Mouse (Mus musculus) embryonic facial prominence, embryonic 15.5 days (tissue): ENCODE measurements around the gene 2210011C24Rik. TPM values are rescaled to one million over a fixed set of nuclear protein-coding genes. Genes with fewer than 3 reads are reported as not detected.

ENCODE experiments used
- ATAC-seq: fragments of 200-750 bp; cut with Nextera tagmentation; 2 replicates; pipeline ENCODE4 v1.8.0; 2017; ENCODE audit warnings: low read depth, moderate TSS enrichment; ENCODE audit not compliant: insufficient number of reproducible peaks, low FRiP score, low TSS enrichment
- H3K27ac ChIP-seq: fragments of 300-500 bp; sonication (generic); replicated peaks from 2 replicates; pipeline ENCODE4 v1.5.1; 2015; ENCODE audit warnings: mild to moderate bottlenecking, inconsistent platforms
- H3K27me3 ChIP-seq: fragments of 300-500 bp; sonication (generic); 2 replicates; pipeline ENCODE4 v1.6.1; 2015; ENCODE audit warnings: inconsistent platforms
- H3K36me3 ChIP-seq: fragments of 300-500 bp; sonication (generic); 2 replicates; pipeline ENCODE4 v1.6.1; 2015; ENCODE audit warnings: mild to moderate bottlenecking, inconsistent platforms
- H3K4me1 ChIP-seq: fragments of 300-500 bp; sonication (generic); 2 replicates; pipeline ENCODE4 v1.6.1; 2015; ENCODE audit warnings: inconsistent platforms
- H3K4me2 ChIP-seq: fragments of 300-500 bp; sonication (generic); replicated peaks from 2 replicates; pipeline ENCODE4 v1.6.1; 2015; ENCODE audit warnings: mild to moderate bottlenecking, inconsistent platforms
- H3K4me3 ChIP-seq: fragments of 300-500 bp; sonication (generic); replicated peaks from 2 replicates; pipeline ENCODE4 v1.5.1; 2015; ENCODE audit warnings: mild to moderate bottlenecking, inconsistent platforms
- H3K9ac ChIP-seq: fragments of 300-500 bp; sonication (generic); 2 replicates; pipeline ENCODE4 v1.6.1; 2015; ENCODE audit warnings: inconsistent platforms
- H3K9me3 ChIP-seq: fragments of 300-500 bp; sonication (generic); replicated peaks from 2 replicates; pipeline ENCODE4 v1.6.1; 2016; ENCODE audit warnings: inconsistent platforms
- WGBS: fragments of 180-500 bp; shearing (Covaris S2); methylation state at CpG from one replicate; pipeline ENCODE4 v1.1.7; 2015; 5-methylcytosine and 5-hydroxymethylcytosine counted together
- polyA plus RNA-seq: library from polyadenylated mRNA; unstranded; fragments of >200 nt; fragmentation: Nextera tagmentation; extraction: Ambion mirVana; gene quantifications from 2 replicates; pipeline ENCODE4 v1.2.1, GENCODE M21; 2015

Gene 2210011C24Rik
- polyA plus RNA-seq = 0.88 and 1.5 TPM in 2 replicates

GRCm38 (mm10) chr8:84011705-84012498 lies at the start of gene 2210011C24Rik:
TSS of gene 2210011C24Rik (minus strand) at chr8:84012171.
- 1% methylated on average over 44 of the region's 45 CpGs for WGBS
- peaks cover 32% of the 10 kb centered on the region for H3K4me1 ChIP-seq
- no peak for ATAC-seq
- H3K9ac ChIP-seq = peak within 1 kb of the TSS; percentile 35
- no peaks in the 10 kb centered on the region for H3K36me3 ChIP-seq
- H3K9me3 ChIP-seq = no peaks in the 10 kb centered on the region
- peak within 1 kb of the TSS; percentile 54 for H3K4me3 ChIP-seq
- H3K27me3 ChIP-seq = peaks cover 41% of the 10 kb centered on the region
- peak within 1 kb of the TSS; percentile 99 for H3K4me2 ChIP-seq
- H3K27ac ChIP-seq = no peak within 1 kb of the TSS

DNA sequence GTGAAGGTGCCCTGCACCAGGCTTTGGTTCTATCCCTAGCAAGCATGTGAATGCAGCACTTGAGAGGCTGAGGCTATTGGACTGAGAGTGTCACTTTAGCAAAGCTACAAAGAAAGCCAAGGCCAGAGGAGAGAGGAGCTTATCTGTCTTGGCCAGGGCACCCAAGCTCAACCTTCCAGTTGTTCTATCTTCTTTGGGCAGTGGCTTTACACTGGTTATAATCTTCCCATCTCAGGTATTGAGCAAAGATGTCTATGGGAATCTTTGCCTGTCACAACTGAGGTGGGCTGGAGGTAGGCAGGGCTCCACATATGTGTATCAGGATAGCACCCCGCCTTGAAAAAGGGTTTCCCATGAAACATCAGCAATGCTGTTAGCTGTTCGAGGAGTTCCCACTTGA lies 48.3 kb upstream of the 2210011C24Rik start:
- Histone ChIP-seq H3K27ac (no peak overlapping the region), H3K4me3 (no peak overlapping the region), H3K9ac (no peak overlapping the region), H3K9me3 (no peaks in the 10 kb centered on the region), H3K36me3 (no peaks in the 10 kb centered on the region), H3K4me2 (no peak overlapping the region), H3K27me3 (no peaks in the 10 kb centered on the region), H3K4me1 (no peaks in the 10 kb centered on the region)
- 84% methylated on average over 2 of the region's 2 CpGs for WGBS
- no peak for ATAC-seq

GRCm38 (mm10) chr8:84059226-84059625 lies 47.3 kb upstream of the 2210011C24Rik start:
- Histone ChIP-seq H3K4me2 (no peak overlapping the region), H3K27me3 (no peaks in the 10 kb centered on the region), H3K9me3 (no peaks in the 10 kb centered on the region), H3K27ac (no peak overlapping the region), H3K36me3 (no peaks in the 10 kb centered on the region), H3K4me1 (no peaks in the 10 kb centered on the region), H3K4me3 (no peak overlapping the region), H3K9ac (no peak overlapping the region)
- no peak for ATAC-seq
- 92% methylated on average over 2 of the region's 2 CpGs for WGBS

DNA sequence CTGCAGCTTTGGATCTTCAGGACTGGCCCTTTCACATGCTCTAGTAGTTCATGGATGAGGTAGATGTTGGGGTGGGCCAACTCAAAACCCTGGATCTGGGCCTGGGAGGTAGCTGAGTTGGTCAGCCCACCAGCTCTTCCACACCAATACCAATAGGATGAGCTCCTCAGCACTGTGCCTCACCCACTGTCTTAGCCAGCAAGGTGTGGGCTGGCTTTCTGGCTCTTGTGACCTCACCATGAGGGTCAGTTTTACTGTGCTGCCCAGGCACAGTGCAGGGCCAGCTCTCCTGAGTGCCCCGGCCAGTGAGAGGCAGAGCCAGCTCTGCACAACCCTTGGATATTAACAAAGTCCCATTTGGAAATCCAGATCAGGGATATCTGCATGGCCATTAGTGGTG lies 45.9 kb upstream of the 2210011C24Rik start:
- Histone ChIP-seq H3K27me3 (no peaks in the 10 kb centered on the region), H3K4me1 (no peaks in the 10 kb centered on the region), H3K9ac (no peak overlapping the region), H3K4me3 (no peak overlapping the region), H3K9me3 (no peaks in the 10 kb centered on the region), H3K36me3 (no peaks in the 10 kb centered on the region), H3K4me2 (no peak overlapping the region), H3K27ac (no peak overlapping the region)
- 91% methylated on average over 1 of the region's 1 CpGs for WGBS
- no peak for ATAC-seq

DNA sequence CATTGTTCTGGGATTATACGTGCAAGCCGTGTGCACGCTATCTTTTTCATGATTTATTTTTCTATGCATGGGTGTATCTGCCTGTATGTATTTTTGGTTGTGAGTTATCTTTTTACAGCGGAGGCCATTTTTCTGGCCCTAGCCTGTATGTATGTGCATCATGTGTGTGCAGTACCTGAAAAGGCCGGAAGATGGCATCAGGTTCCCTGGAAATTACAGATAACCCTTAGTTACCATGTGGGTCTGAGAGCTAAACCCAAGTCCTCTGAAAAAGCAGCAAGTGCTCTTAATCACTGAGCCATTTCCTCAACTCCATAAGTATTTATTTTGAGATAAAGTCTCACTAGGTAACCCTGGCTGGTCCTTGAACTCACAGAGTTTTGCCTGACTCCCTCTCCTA lies 41.3 kb upstream of the 2210011C24Rik start:
- Histone ChIP-seq H3K4me1 (no peaks in the 10 kb centered on the region), H3K4me2 (no peak overlapping the region), H3K9ac (no peak overlapping the region), H3K4me3 (no peak overlapping the region), H3K9me3 (no peaks in the 10 kb centered on the region), H3K27ac (no peak overlapping the region), H3K36me3 (no peaks in the 10 kb centered on the region), H3K27me3 (no peaks in the 10 kb centered on the region)
- 94% methylated on average over 5 of the region's 5 CpGs for WGBS
- ATAC-seq = no peak

DNA sequence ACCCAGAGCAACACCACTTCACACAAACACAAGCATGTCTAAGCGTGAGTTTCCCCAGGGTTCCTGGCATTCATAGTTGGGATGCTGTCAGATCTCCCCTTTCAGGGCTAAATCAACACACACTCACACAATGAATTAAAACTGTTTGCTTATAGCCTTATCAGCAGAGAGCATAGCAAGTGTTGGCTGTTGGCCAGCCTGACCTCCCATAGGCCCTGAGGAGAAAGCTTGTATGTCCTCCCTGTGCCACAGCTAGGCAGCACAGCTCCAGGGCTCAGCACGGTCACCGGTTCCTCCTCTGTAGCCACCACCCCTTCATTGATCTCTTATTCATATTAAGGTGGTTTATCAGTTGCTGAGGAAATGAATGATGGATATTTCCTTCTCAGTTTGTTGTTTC lies 40.8 kb upstream of the 2210011C24Rik start:
- Histone ChIP-seq H3K36me3 (no peaks in the 10 kb centered on the region), H3K9ac (no peak overlapping the region), H3K4me1 (no peaks in the 10 kb centered on the region), H3K4me3 (no peak overlapping the region), H3K9me3 (no peaks in the 10 kb centered on the region), H3K27ac (no peak overlapping the region), H3K27me3 (no peaks in the 10 kb centered on the region), H3K4me2 (no peak overlapping the region)
- WGBS = 74% methylated on average over 3 of the region's 3 CpGs
- ATAC-seq = no peak

DNA sequence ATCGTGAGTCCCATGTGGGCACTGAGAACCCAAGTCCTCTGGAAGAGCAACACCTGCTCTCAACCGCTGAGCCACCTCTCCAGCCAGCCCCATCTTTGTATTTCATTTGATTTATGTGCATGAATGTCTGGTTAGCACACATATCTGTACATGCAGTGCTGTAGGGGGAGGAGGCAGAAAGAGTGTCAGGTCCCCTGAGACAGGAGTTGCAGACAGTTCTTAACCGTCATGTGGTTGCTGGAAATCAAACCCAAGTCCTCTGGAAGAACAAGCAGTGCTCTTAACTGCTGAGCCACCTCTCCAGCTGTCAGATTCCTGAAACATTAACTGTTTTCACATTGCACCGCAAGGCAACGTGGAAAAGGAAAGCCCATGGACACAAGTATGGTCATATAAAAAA lies 36.2 kb upstream of the 2210011C24Rik start:
- Histone ChIP-seq H3K9me3 (no peaks in the 10 kb centered on the region), H3K4me3 (no peak overlapping the region), H3K9ac (no peak overlapping the region), H3K4me2 (no peak overlapping the region), H3K27ac (no peak overlapping the region), H3K27me3 (peaks cover 28% of the 10 kb centered on the region), H3K36me3 (no peaks in the 10 kb centered on the region), H3K4me1 (peaks cover under 1% of the 10 kb centered on the region; the same call in 1 of the 2 replicates)
- WGBS = 54% methylated on average over 5 of the region's 5 CpGs
- ATAC-seq = no peak

DNA sequence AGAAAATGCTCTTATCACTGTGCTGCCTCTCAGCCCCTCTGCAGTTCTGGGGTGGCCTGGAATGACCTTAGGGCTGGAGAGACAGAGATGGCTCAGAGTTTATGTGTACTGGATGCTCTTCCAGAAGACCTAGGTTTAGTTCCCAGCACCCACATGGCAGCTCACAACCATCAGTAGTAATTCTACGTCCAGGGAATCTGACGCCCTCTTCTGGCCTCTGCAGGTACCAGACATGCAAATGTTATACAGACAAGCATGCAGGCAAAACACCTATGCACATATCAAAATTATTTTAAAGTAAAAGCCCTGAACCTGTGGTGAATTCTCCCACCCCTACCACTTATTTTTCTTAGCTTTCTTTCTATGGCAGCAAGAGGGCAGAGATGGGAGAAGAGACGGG lies 34.5 kb upstream of the 2210011C24Rik start:
- Histone ChIP-seq H3K27ac (no peak overlapping the region), H3K27me3 (peaks cover 45% of the 10 kb centered on the region), H3K4me2 (no peak overlapping the region), H3K4me3 (no peak overlapping the region), H3K4me1 (peaks cover 15% of the 10 kb centered on the region), H3K36me3 (no peaks in the 10 kb centered on the region), H3K9me3 (no peaks in the 10 kb centered on the region), H3K9ac (no peak overlapping the region)
- WGBS = 78% methylated on average over 3 of the region's 3 CpGs
- ATAC-seq = no peak

DNA sequence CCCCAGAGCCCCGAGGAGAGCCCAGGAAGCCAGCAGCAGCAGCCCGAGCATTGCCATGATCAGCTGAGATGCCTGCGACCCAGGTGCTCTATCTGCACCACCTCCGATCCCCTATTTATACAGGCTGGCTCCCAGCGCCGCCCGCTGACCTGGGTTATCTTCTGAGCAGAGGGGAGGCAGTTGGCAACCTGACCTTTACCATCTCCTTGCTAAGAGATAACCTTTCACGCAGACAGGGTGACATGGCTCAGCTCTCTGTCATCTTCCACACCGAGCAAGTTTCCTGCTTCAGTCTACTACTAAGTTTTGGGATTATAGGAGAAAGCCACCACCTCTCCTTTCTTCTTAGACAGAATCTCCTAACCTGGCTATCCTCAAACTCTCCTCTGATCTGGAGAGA lies 32.9 kb upstream of the 2210011C24Rik start, which contains the start of gene Rln3:
Gene Rln3 (minus strand): TSS at position 101 of the 400 bp plus-strand sequence.
- Histone ChIP-seq H3K27ac (no peak within 1 kb of the TSS), H3K36me3 (no peaks in the 10 kb centered on the region), H3K4me3 (no peak within 1 kb of the TSS), H3K27me3 (peaks cover 59% of the 10 kb centered on the region), H3K9ac (no peak within 1 kb of the TSS), H3K4me2 (no peak within 1 kb of the TSS), H3K9me3 (no peaks in the 10 kb centered on the region), H3K4me1 (peaks cover 15% of the 10 kb centered on the region)
- ATAC-seq = no peak
- WGBS = 9% methylated on average over 9 of the region's 9 CpGs

GRCm38 (mm10) chr8:84044103-84044502 lies 32.1 kb upstream of the 2210011C24Rik start:
- WGBS = 6% methylated on average over 7 of the region's 7 CpGs

DNA sequence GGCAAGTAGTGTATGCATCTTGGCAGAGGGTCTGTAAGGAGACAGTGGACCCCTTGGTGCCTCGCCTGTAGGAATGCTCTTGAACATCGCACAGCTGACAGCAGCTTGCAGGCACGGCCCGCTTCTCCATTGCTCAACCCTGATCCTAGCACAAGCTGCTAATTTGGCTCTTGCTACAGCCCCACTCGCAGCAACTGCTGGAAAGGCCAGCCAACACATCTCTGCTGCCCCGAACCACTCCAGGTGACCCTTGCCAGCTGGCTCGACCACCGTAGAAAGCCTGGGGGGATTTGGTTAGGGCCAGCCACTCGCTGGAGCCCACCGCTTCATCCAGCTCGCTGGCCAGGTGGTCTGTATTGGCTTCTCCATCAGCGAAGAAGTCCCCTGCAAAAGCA lies 31.0 kb upstream of the 2210011C24Rik start:
- Histone ChIP-seq H3K9me3 (no peaks in the 10 kb centered on the region), H3K4me2 (peak overlapping the region; percentile 80), H3K4me1 (peaks cover 15% of the 10 kb centered on the region), H3K36me3 (no peaks in the 10 kb centered on the region), H3K9ac (no peak overlapping the region), H3K4me3 (peak overlapping the region; percentile 40), H3K27ac (no peak overlapping the region), H3K27me3 (peaks cover 61% of the 10 kb centered on the region)
- ATAC-seq = no peak
- whole genome bisulfite sequencing = 27% methylated on average over 12 of the region's 12 CpGs

More at GRCm38 (mm10) chr8:84044103-84044502, 32.1 kb upstream of the 2210011C24Rik start:
- Histone ChIP-seq H3K27me3 (peaks cover 59% of the 10 kb centered on the region), H3K9ac (no peak overlapping the region), H3K4me1 (peaks cover 15% of the 10 kb centered on the region), H3K9me3 (no peaks in the 10 kb centered on the region), H3K4me2 (no peak overlapping the region), H3K36me3 (no peaks in the 10 kb centered on the region), H3K4me3 (no peak overlapping the region), H3K27ac (no peak overlapping the region)
- no peak for ATAC-seq
